Comparison of ENCODE assay signal across 8 mouse cellular contexts in genomic region chr13:107700268-107701139, GRCm38 (mm10).
DNase-seq lines count a peak whose midpoint lies in the region; ATAC-seq lines count a peak whose summit lies in the region.

No protein-coding gene starts in this region.

- intact Hi-C loops in gastrocnemius, postnatal 36 days (cut with DNase I) = no loop called here

- H3K27me3 ChIP-seq in liver, embryonic 11.5 days (replicated peaks; ENCODE audit: control insufficient read depth, insufficient read depth, low read length) = no peaks in the 10 kb centered on the region
- no peaks in the 10 kb centered on the region for H3K27me3 ChIP-seq in embryonic facial prominence, embryonic 14.5 days (replicated peaks; ENCODE audit: control insufficient read depth, insufficient read depth, low read length)

- no peak overlapping the region for H3K9ac ChIP-seq in liver, embryonic 11.5 days (ENCODE audit: low read depth, low read length)
- 0 out of 2 replicates have a peak overlapping the region, but pooled peaks have one; percentile 15 for H3K9ac ChIP-seq in embryonic facial prominence, embryonic 14.5 days (ENCODE audit: low read depth, low read length)

- no peaks in the 10 kb centered on the region for H3K36me3 ChIP-seq in liver, embryonic 11.5 days (ENCODE audit: control insufficient read depth, insufficient read depth, low read length)
- no peaks in the 10 kb centered on the region for H3K36me3 ChIP-seq in embryonic facial prominence, embryonic 14.5 days (ENCODE audit: control insufficient read depth, insufficient read depth, low read length)

- WGBS in liver, embryonic 11.5 days = 54% methylated on average over 10 of the region's 10 CpGs
- WGBS in embryonic facial prominence, embryonic 14.5 days = 34% methylated on average over 10 of the region's 10 CpGs

- ATAC-seq in liver, embryonic 11.5 days (replicated peaks; ENCODE audit: low FRiP score) = no peak; the same call in 1 of the 2 replicates
- peak; percentile 62; the same call in 1 of the 2 replicates for ATAC-seq in embryonic facial prominence, embryonic 14.5 days (ENCODE audit: low read depth)

- no peak overlapping the region for H3K4me2 ChIP-seq in liver, embryonic 11.5 days
- no peak overlapping the region for H3K4me2 ChIP-seq in embryonic facial prominence, embryonic 14.5 days (ENCODE audit: low read depth, low read length)

- H3K27ac ChIP-seq in liver, embryonic 11.5 days (ENCODE audit: low read depth, low read length) = no peak overlapping the region
- peak overlapping the region; percentile 63 for H3K27ac ChIP-seq in embryonic facial prominence, embryonic 14.5 days (replicated peaks; ENCODE audit: low read depth, low read length)

- DNase-seq in liver = peak; percentile 14
- DNase-seq in liver, embryonic 11.5 days (ENCODE audit: low spot score) = no peak
- peak; percentile 70 for DNase-seq in embryonic facial prominence, embryonic 14.5 days (ENCODE audit: low spot score)
- peak; percentile 6 for DNase-seq in kidney, adult 18-20 months
- peak; percentile 18 to 46 for DNase-seq in lung, adult 18-20 months
- peak; percentile 8 for DNase-seq in naive thymus-derived CD4-positive, alpha-beta T cell, adult 2 months (ENCODE audit: low read depth)
- no peak for DNase-seq in urinary bladder, postnatal 36 days (ENCODE audit: low spot score in 2 of 2)
- no peak for DNase-seq in gastrocnemius, postnatal 36 days

- no peaks in the 10 kb centered on the region for H3K4me1 ChIP-seq in liver, embryonic 11.5 days (replicated peaks; ENCODE audit: control insufficient read depth, insufficient read depth, low read length)
- peaks cover 14% of the 10 kb centered on the region for H3K4me1 ChIP-seq in embryonic facial prominence, embryonic 14.5 days (ENCODE audit: control insufficient read depth, insufficient read depth, low read length)

- H3K9me3 ChIP-seq in liver, embryonic 11.5 days (ENCODE audit: control insufficient read depth, low read length) = no peaks in the 10 kb centered on the region
- no peaks in the 10 kb centered on the region for H3K9me3 ChIP-seq in embryonic facial prominence, embryonic 14.5 days (ENCODE audit: control insufficient read depth, low read length)

- H3K4me3 ChIP-seq in liver, embryonic 11.5 days (ENCODE audit: low read depth, low read length) = no peak overlapping the region
- no peak overlapping the region for H3K4me3 ChIP-seq in embryonic facial prominence, embryonic 14.5 days (ENCODE audit: low read depth, low read length)

Comparison
In these comparisons a context has a peak if more than half of its experiments do, and no peak if none do; other contexts are left out.
1. DNase-seq: peak in liver (single experiment), embryonic facial prominence, embryonic 14.5 days (single experiment), kidney, adult 18-20 months (single experiment), lung, adult 18-20 months (2 of 2) and naive thymus-derived CD4-positive, alpha-beta T cell, adult 2 months (single experiment); none in liver, embryonic 11.5 days (single experiment), urinary bladder, postnatal 36 days (0 of 2) and gastrocnemius, postnatal 36 days (0 of 2).